Mouse (Mus musculus): ENCODE measurements around the gene Ecpas. TPM values are rescaled to one million over a fixed set of nuclear protein-coding genes. Genes with fewer than 3 reads are reported as not detected.

Ecpas gene
- total RNA-seq, 2 experiments from 2014 or later, result 129 to 131 TPM

DNA sequence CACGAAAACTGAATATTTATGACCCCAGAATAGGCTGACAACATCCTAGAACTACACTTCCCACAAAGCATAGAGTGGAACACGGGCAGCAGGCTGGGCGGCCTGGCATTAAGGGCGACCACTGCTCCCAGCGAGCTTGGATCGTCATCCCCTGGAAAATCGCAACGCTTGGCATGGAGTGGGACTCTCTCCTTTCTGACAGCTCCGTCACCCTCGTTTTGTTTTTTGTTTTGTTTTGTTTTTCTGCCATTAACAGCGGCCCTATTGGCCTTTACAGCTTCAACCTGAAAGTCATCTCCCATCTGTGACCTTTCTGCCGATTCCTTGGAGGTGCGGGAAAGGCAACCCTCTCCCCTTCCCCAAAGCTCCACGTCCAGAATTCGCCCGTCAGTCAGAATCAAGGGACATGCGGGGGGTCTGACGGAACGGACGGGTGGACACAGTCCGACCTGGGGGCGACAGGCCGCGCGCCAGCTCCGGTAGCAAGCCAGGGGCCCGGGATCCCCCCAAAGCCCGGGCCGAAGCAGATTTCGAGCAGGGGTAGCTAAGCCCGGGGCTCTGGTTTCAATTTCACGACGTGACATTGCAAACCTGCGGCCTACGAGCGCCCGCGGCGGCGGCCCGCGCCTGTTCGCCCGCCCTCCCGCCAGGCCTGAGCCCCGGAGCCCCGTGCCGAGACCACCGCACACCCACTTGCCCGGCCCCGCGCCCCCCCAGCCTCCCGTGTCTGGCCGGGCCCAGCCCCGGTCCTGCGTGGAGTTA, 1.3 kb downstream of the Ecpas start:
- DNase-seq, result peak; percentile 68

DNA sequence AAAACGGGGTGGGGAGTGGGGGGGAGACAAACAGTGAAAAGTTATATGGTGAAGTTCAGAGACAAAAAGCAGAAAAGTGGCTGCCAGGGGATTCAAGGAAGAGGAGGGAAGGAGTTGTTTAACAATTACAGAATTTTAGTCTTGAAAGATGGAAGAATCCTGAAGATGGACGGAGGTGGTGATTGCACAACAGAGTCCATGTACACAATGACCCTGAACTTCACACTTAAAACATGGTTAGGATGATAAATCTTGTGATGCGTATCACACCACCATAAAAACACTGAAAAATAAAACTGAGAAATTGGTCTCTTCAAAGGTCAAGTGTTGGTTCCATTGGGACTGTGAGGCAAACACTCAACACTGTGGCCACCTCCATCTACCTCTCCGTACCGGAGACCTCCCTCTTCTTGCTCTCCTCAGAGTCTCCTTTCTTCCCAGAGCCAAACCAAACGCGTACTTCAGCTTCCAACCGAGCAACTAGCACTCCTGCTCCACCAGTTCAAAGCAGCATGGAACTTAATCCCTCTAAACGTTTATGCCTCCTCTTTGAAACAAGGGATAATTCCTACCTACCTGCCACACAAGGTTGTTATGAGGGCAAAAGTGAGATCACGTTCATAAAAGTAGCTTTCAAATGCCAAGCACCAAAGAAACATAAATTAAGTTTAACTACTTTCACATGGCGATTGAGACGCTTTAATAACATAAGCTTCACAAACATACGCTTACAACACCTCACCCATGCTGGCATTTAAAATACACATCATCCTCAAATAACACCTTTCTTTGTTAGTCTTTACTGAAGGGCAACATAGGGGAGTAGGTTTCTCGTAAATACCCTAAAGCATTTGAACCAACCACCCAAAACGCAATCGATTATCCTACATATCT, 2.1 kb downstream of the Ecpas start:
- DNase-seq, result no peak

DNA sequence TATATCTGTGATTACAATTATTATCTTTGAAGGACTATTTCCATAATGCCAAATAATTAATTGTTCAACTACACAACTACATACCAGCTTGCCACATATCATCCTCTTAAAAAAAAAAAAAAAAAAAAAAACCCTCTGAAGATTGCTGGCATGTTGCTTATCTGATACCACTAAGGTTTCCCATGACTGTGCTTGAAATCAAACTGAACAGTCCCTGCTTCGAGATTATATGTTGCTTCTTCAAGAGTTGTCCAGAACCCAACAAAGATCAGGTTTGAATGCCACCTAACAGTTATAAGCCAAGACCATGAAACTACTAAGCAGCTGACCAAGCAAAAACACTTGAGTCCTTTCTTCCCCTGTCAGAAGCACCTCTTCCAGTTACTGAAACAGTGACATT, 5.1 kb downstream of the Ecpas start:
- no peak for DNase-seq

DNA sequence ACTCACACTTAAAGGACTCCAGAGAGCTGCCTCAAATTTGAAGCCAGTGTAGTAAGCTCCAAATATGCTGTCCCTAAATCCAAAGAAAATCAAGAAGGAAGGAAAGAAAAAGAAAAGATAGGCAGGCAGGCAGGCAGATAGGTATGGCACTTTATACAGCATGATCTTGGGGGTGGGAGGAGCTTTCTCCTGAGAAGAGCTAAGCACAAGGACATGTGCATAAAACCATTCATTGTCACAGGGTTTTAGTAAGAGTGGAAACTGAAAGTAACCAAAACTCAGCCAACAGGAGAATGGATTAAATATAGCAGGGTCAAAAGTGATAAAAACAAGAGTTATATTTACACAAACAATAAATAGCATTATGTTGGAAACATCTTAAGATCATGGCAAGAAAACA, 14.2 kb downstream of the Ecpas start:
- DNase-seq, result no peak

- no peak for DNase-seq
Measured at GRCm38 (mm10) chr4:58897436-58897835, 15.1 kb downstream of the Ecpas start.

- DNase-seq, result no peak
Measured at GRCm38 (mm10) chr4:58894399-58894798, 18.1 kb downstream of the Ecpas start.

GRCm38 (mm10) chr4:58890035-58890782, 22.3 kb downstream of the Ecpas start:
- no peak for DNase-seq

GRCm38 (mm10) chr4:58888568-58888967, 24.0 kb downstream of the Ecpas start:
- DNase-seq, result no peak

DNA sequence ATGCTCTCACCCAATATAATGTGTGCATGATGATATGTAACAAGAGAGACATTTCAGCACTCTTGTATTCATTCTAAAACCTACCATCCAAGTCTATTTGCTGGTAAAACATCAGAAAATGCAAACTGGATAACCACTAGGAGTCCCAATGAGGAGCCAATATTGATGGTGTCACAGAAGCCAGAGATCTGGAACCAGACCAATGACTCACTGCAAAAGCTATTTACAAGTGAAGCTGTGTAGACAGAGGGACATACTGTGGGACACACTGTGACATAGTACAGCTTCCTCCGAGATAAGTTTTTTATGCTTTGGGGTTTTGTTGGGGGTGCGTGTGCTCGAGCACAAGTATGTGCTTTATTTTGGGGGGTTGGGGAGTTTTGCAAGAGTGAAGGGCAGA, 24.9 kb downstream of the Ecpas start:
- DNase-seq, result peak; percentile 14

- no peak for DNase-seq
Measured at GRCm38 (mm10) chr4:58886778-58887177, 25.8 kb downstream of the Ecpas start.

DNA sequence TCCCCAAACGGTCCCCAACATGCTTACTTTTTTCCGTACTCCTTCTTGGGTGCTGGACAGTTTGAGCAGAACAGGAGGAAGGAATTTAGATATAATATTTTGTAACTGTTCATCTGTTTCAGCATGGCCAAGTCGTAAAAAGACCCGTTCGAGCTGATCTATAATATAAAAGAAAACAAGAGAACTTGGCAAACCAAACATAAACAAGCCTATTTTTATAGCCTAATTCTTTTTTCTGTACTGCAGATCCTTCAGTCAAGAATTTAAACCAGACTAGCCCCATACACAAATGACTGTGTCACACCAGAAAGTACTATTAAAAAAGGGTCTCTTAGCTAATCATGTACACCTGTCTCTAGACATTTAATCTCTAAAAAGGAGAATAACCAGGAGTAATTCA, 27.2 kb downstream of the Ecpas start:
- no peak for DNase-seq

- no peak for DNase-seq
Measured at GRCm38 (mm10) chr4:58883841-58884240, 28.7 kb downstream of the Ecpas start.

DNA sequence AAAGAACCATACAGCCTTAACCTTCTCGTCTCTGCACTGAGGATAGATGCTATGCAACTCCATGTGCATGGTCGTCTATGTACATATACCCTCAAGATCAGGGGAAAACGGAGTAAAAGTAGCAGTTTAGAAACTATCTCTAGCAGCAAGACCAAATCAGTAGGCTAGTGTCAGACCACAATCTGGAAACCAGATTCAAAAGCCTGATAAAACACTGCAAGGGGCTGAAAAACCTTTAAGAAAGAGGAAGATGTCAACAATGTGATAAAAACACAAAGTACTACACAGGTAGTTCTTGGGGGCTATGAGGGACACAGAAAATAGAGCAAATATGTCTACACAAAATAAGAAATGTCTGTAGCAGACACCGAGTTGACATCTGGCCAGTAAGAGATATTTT, 38.2 kb downstream of the Ecpas start:
- no peak for DNase-seq

DNA sequence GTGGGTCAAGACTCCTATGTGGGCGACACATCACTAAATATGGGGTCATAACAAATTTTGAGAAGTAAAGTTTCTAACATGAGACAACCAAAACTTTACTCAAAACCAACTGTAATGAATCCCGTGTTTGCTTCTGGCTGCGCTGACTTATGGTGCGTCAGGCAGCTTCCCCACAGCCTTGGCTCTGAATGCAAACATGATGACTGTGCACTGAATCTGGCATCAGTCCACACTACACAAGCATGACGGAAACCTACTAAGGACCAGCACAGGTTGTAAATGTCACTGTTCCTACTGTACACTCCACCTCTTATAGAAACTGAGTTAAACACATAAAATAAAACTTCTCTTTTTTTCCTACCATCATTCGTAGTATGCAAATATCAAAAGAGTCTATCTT, 45.3 kb downstream of the Ecpas start:
- DNase-seq, result peak; percentile 28

GRCm38 (mm10) chr4:58832908-58833307, 79.6 kb downstream of the Ecpas start:
- DNase-seq, result no peak

GRCm38 (mm10) chr4:58825921-58826320, 86.6 kb downstream of the Ecpas start:
- no peak for DNase-seq

- no peak for DNase-seq
Measured at GRCm38 (mm10) chr4:58787616-58788015, 124.9 kb downstream of the Ecpas start, which contains the start of gene Olfr267. Gene Olfr267 (minus strand): TSS chr4:58787716.

DNA sequence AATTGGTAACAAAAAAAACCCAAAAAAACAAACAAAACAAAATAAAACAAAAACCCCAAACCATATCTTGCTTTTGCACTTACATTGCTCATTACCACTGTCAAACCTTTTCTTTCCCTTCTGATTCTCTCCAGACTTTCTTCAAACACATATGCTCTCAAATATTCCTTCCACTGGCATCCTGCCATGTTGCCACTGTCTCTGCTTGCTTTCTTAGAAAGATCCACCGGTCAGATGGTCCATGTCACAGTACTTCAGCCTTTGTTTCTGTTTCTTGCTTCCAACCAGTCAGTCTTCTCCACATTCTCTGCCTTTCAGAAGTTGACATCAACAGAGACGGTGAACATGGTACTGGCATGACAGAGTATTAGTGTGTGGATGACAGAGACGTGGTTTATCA, 125.9 kb downstream of the Ecpas start:
- no peak for DNase-seq

- peak; percentile 17 for DNase-seq
Measured at GRCm38 (mm10) chr4:58763417-58763816, 149.1 kb downstream of the Ecpas start.

- DNase-seq, result no peak
Measured at GRCm38 (mm10) chr4:58749510-58749909, 163.0 kb downstream of the Ecpas start.

DNA sequence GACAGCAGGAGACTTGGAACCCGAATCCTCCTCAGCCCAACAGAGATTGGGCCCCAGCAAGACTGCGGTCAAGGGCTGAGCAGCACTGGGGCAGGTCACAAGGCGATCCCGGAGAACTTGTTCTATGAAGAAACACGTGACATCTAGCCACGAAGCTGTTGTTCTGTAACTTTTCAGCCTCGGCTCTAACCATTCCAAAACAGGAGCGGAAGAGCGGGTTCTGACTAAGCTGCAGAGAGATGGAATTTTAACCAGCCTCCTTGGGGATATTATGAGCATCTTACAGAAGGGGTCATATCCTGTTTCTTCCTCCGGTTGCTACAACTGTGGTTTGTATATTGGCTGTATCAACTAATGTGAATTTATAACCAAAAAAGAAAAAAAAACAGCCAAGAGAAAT, 163.4 kb downstream of the Ecpas start:
- DNase-seq, result peak; percentile 16

Data from heart, postnatal 4 days (tissue).